Mouse (Mus musculus) MEL (cell line): ENCODE results near the gene Dus1l. TPM values are rescaled to one million over a fixed set of nuclear protein-coding genes. Genes with fewer than 3 reads are reported as not detected.

ENCODE experiments used
- DNase-seq: peaks from one replicate; pipeline ENCODE4 v3.0.0; 2011; ENCODE audit warnings: low read depth, low spot score
- H3K27ac ChIP-seq: 2 replicates; pipeline ENCODE4 v1.5.1; 2012; ENCODE audit warnings: low read depth, mild to moderate bottlenecking, control low read depth, low read length, moderate library complexity; ENCODE audit not compliant: control insufficient read depth
- H3K27me3 ChIP-seq, 2 experiments: fragments of 150-350 bp in 1 of 2; sonication (generic) in 1 of 2; 2 replicates each; pipeline ENCODE4 v1.6.1; 2012; ENCODE audit warnings: low read length in 2 of 2, mild to moderate bottlenecking in 2 of 2, improper control_type of control experiment in 1 of 2, moderate library complexity in 1 of 2; ENCODE audit not compliant: insufficient read depth in 2 of 2, control insufficient read depth in 1 of 2
- H3K36me3 ChIP-seq, 2 experiments: 2 replicates each; pipeline ENCODE4 v1.6.1; 2012 to 2014; ENCODE audit warnings: low read length in 2 of 2, improper control_type of control experiment in 1 of 2, inconsistent platforms in 1 of 2, mild to moderate bottlenecking in 1 of 2; ENCODE audit not compliant: insufficient read depth in 2 of 2, control insufficient read depth in 1 of 2
- H3K4me1 ChIP-seq, 2 experiments: fragments of 150-350 bp in 1 of 2; sonication (generic) in 1 of 2; 2 replicates each; pipeline ENCODE4 v1.6.1; 2012; ENCODE audit warnings: low read length in 2 of 2, improper control_type of control experiment in 1 of 2, mild to moderate bottlenecking in 1 of 2; ENCODE audit not compliant: insufficient read depth in 2 of 2, control insufficient read depth in 1 of 2
- H3K4me3 ChIP-seq, 2 experiments: fragments of 150-350 bp in 1 of 2; sonication (generic) in 1 of 2; 2 replicates each; pipeline ENCODE4 v1.5.1; 2012; ENCODE audit warnings: low read depth in 2 of 2, low read length in 2 of 2, mild to moderate bottlenecking in 2 of 2, moderate library complexity in 2 of 2, control low read depth in 1 of 2, improper control_type of control experiment in 1 of 2; ENCODE audit not compliant: control insufficient read depth in 1 of 2, insufficient read depth in 1 of 2
- H3K79me2 ChIP-seq: 2 replicates; pipeline ENCODE4 v1.6.1; 2012; ENCODE audit warnings: mild to moderate bottlenecking, low read length, moderate library complexity; ENCODE audit not compliant: control insufficient read depth, poor library complexity, insufficient read depth
- H3K9ac ChIP-seq: 2 replicates; pipeline ENCODE4 v1.6.1; 2012; ENCODE audit warnings: low read depth, mild to moderate bottlenecking, control low read depth, low read length, moderate library complexity; ENCODE audit not compliant: control insufficient read depth, poor library complexity, severe bottlenecking
- H3K9me3 ChIP-seq: fragments of 150-350 bp; sonication (generic); replicated peaks from 2 replicates; pipeline ENCODE4 v1.6.1; 2012; ENCODE audit warnings: mild to moderate bottlenecking, low read length, improper control_type of control experiment, moderate library complexity; ENCODE audit not compliant: insufficient read depth
- BHLHE40 ChIP-seq: IDR thresholded peaks from 2 replicates; pipeline ENCODE4 v1.6.1; 2012; ENCODE audit warnings: low read depth, mild to moderate bottlenecking, inconsistent platforms, low read length, improper control_type of control experiment, borderline replicate concordance
- CHD2 ChIP-seq: IDR thresholded peaks from 2 replicates; pipeline ENCODE4 v1.6.1; 2011; ENCODE audit warnings: low read length, improper control_type of control experiment
- CTCF ChIP-seq, 3 experiments: IDR thresholded peaks in 2 of 3; conservative IDR thresholded peaks in 1 of 3; 2 replicates each; pipeline ENCODE4 v1.5.1; 2011 to 2012; ENCODE audit warnings: low read length in 3 of 3, low read depth in 2 of 3, mild to moderate bottlenecking in 2 of 3, improper control_type of control experiment in 1 of 3, inconsistent platforms in 1 of 3, mixed read lengths in 1 of 3, moderate library complexity in 1 of 3; ENCODE audit not compliant: control insufficient read depth in 1 of 3, insufficient read depth in 1 of 3, poor library complexity in 1 of 3, severe bottlenecking in 1 of 3
- GABPA ChIP-seq: IDR thresholded peaks from 2 replicates; pipeline ENCODE4 v1.6.1; 2012; ENCODE audit warnings: low read depth, mild to moderate bottlenecking, inconsistent platforms, low read length, improper control_type of control experiment, moderate library complexity
- HCFC1 ChIP-seq: IDR thresholded peaks from 2 replicates; pipeline ENCODE4 v1.6.1; 2012; ENCODE audit warnings: low read depth, mild to moderate bottlenecking, inconsistent platforms, low read length, improper control_type of control experiment, moderate library complexity
- JUND ChIP-seq: IDR thresholded peaks from 2 replicates; pipeline ENCODE4 v1.6.1; 2011; ENCODE audit warnings: low read depth, mild to moderate bottlenecking, improper control_type of control experiment, low read length
- MAZ ChIP-seq: IDR thresholded peaks from 2 replicates; pipeline ENCODE4 v1.6.1; 2012; ENCODE audit warnings: low read depth, mild to moderate bottlenecking, inconsistent platforms, low read length, improper control_type of control experiment
- NELFE ChIP-seq: IDR thresholded peaks from 2 replicates; pipeline ENCODE4 v1.6.1; 2011; ENCODE audit warnings: low read depth, low read length, improper control_type of control experiment
- NRF1 ChIP-seq: IDR thresholded peaks from 2 replicates; pipeline ENCODE4 v1.6.1; 2014; ENCODE audit warnings: low read depth, mild to moderate bottlenecking, inconsistent platforms, low read length, improper control_type of control experiment, moderate library complexity; ENCODE audit not compliant: poor library complexity, insufficient read depth, severe bottlenecking
- POLR2A ChIP-seq, 2 experiments: IDR thresholded peaks; 2 replicates each; pipeline ENCODE4 v1.6.1; 2011 to 2012; ENCODE audit warnings: low read length in 2 of 2, mild to moderate bottlenecking in 2 of 2, control low read depth in 1 of 2, improper control_type of control experiment in 1 of 2, low read depth in 1 of 2, moderate library complexity in 1 of 2; ENCODE audit not compliant: control insufficient read depth in 1 of 2, insufficient read depth in 1 of 2, poor library complexity in 1 of 2
- POLR2AphosphoS5 ChIP-seq: IDR thresholded peaks from 2 replicates; pipeline ENCODE4 v1.6.1; 2012; ENCODE audit warnings: low read depth, borderline replicate concordance, mild to moderate bottlenecking, inconsistent platforms, low read length, moderate library complexity, mixed read lengths
- RAD21 ChIP-seq: IDR thresholded peaks from 2 replicates; pipeline ENCODE4 v1.6.1; 2011; ENCODE audit warnings: mild to moderate bottlenecking, low read depth, low read length, improper control_type of control experiment
- TAL1 ChIP-seq: IDR thresholded peaks from 2 replicates; pipeline ENCODE4 v1.6.1; 2012; ENCODE audit warnings: mild to moderate bottlenecking, inconsistent platforms, low read length, moderate library complexity, mixed read lengths
- TBP ChIP-seq: IDR thresholded peaks from 2 replicates; pipeline ENCODE4 v1.8.0; 2011; ENCODE audit warnings: low read depth, low read length, improper control_type of control experiment
- TCF12 ChIP-seq: IDR thresholded peaks from 2 replicates; pipeline ENCODE4 v1.6.1; 2014; ENCODE audit warnings: low read depth, mild to moderate bottlenecking, inconsistent platforms, low read length, improper control_type of control experiment, moderate library complexity
- ZKSCAN1 ChIP-seq: IDR thresholded peaks from 2 replicates; pipeline ENCODE4 v1.6.1; 2012; ENCODE audit warnings: low read depth, mild to moderate bottlenecking, inconsistent platforms, low read length, improper control_type of control experiment, moderate library complexity
- ZMIZ1 ChIP-seq: IDR thresholded peaks from 2 replicates; pipeline ENCODE4 v1.6.1; 2012; ENCODE audit warnings: low read depth, mild to moderate bottlenecking, inconsistent platforms, low read length, improper control_type of control experiment, moderate library complexity
- ZNF384 ChIP-seq: IDR thresholded peaks from 2 replicates; pipeline ENCODE4 v1.6.1; 2012; ENCODE audit warnings: low read depth, mild to moderate bottlenecking, inconsistent platforms, low read length, improper control_type of control experiment
- polyA plus RNA-seq, 2 experiments: library from polyadenylated mRNA; stranded (reverse) in 1 of 2; unstranded in 1 of 2; fragments of >175 nt in 1 of 2; fragments of >200 nt in 1 of 2; gene quantifications; 2 replicates each; pipeline versions ENCODE4 v1.2.1 to v1.2.4; 2012; ENCODE audit warnings: low replicate concordance in 2 of 2, low read depth in 1 of 2; ENCODE audit not compliant: insufficient read length in 2 of 2, insufficient read depth in 1 of 2, missing spikeins in 1 of 2
- total RNA-seq: library from RNA; depleted of rRNA; stranded (reverse); fragments of 300-350 nt; gene quantifications from 2 replicates; pipeline ENCODE4 v1.2.3, GENCODE M21; 2012

Gene Dus1l
- total and polyA plus RNA-seq, 3 experiments = 171 to 203 TPM; not detected in 1

GRCm38 (mm10) chr11:120819556-120819955 is 23.4 kb upstream of the Dus1l start:
- TF ChIP-seq BHLHE40 (no peak), CHD2 (no peak), CTCF (IDR thresholded peaks at IDR 0.05 in 2 of 3, conservative IDR thresholded peaks at IDR 0.05 in 1 of 3; ENCODE audit: control insufficient read depth in 1 of 3, insufficient read depth in 1 of 3, low read depth in 2 of 3, low read length in 3 of 3, poor library complexity in 1 of 3, severe bottlenecking in 1 of 3) (no peak), HCFC1 (no peak), ZNF384 (no peak), POLR2A (IDR thresholded peaks at IDR 0.05; ENCODE audit: control insufficient read depth in 1 of 2, insufficient read depth in 1 of 2, low read depth in 1 of 2, low read length in 2 of 2, poor library complexity in 1 of 2) (no peak; a peak in 1 of 4 replicates), JUND (no peak), NELFE (no peak), NRF1 (no peak), GABPA (no peak), ZKSCAN1 (no peak), RAD21 (no peak), TAL1 (no peak), TCF12 (no peak), POLR2AphosphoS5 (no peak)

GRCm38 (mm10) chr11:120818251-120818650 is 22.0 kb upstream of the Dus1l start:
- H3K9ac ChIP-seq = no peak overlapping the region

More at GRCm38 (mm10) chr11:120819556-120819955, 23.4 kb upstream of the Dus1l start:
- Histone ChIP-seq H3K4me1 (peaks cover 0 to 17% of the 10 kb centered on the region in 2 experiments; a peak in 3 of 4 replicates), H3K27me3 (no peaks in the 10 kb centered on the region), H3K9me3 (no peaks in the 10 kb centered on the region), H3K9ac (no peak overlapping the region), H3K4me3 (no peak overlapping the region), H3K27ac (no peak overlapping the region), H3K79me2 (peaks cover 47% of the 10 kb centered on the region), H3K36me3 (peaks cover 12 to 26% of the 10 kb centered on the region in 2 experiments)
- DNase-seq = no peak

More at GRCm38 (mm10) chr11:120818251-120818650, 22.0 kb upstream of the Dus1l start:
- Histone ChIP-seq H3K4me1 (peaks cover 0 to 17% of the 10 kb centered on the region in 2 experiments; a peak in 3 of 4 replicates), H3K27ac (no peak overlapping the region), H3K27me3 (no peaks in the 10 kb centered on the region), H3K36me3 (peaks cover 12 to 29% of the 10 kb centered on the region in 2 experiments), H3K9me3 (no peaks in the 10 kb centered on the region), H3K4me3 (no peak overlapping the region), H3K79me2 (peaks cover 38% of the 10 kb centered on the region)
- no peak for DNase-seq
- TF ChIP-seq TBP (no peak), ZMIZ1 (no peak), CTCF (IDR thresholded peaks at IDR 0.05 in 2 of 3, conservative IDR thresholded peaks at IDR 0.05 in 1 of 3; ENCODE audit: control insufficient read depth in 1 of 3, insufficient read depth in 1 of 3, low read depth in 2 of 3, low read length in 3 of 3, poor library complexity in 1 of 3, severe bottlenecking in 1 of 3) (no peak), MAZ (no peak), NELFE (no peak)
- TF ChIP-seq, all 39 proteins: peak for 0
